Mouse (Mus musculus) heart, postnatal 0 days (tissue): ENCODE measurements around the gene Cox14. TPM values are rescaled to one million over a fixed set of nuclear protein-coding genes. Genes with fewer than 3 reads are reported as not detected.

Source experiments
- ATAC-seq: fragments of 200-750 bp; cut with Nextera tagmentation; 2 replicates; pipeline ENCODE4 v1.8.0; 2017; ENCODE audit warnings: low read depth, moderate number of reproducible peaks, moderate library complexity; ENCODE audit not compliant: insufficient read depth
- DNase-seq: peaks from one replicate; pipeline ENCODE4 v3.0.0-alpha.2; 2016; ENCODE audit warnings: low spot score
- H3K27ac ChIP-seq: fragments of 300-500 bp; sonication (generic); 2 replicates; pipeline ENCODE4 v1.5.1; 2014; ENCODE audit warnings: low read depth, mild to moderate bottlenecking
- H3K27me3 ChIP-seq: fragments of 300-500 bp; sonication (generic); 2 replicates; pipeline ENCODE4 v1.6.1; 2014; ENCODE audit warnings: low read length, mixed read lengths; ENCODE audit not compliant: control insufficient read depth, insufficient read depth
- H3K36me3 ChIP-seq: fragments of 300-500 bp; sonication (generic); replicated peaks from 2 replicates; pipeline ENCODE4 v1.6.1; 2014; ENCODE audit warnings: low read length, mixed read lengths; ENCODE audit not compliant: control insufficient read depth, insufficient read depth
- H3K4me1 ChIP-seq: fragments of 300-500 bp; sonication (generic); 2 replicates; pipeline ENCODE4 v1.6.1; 2014; ENCODE audit warnings: antibody characterized with exemption; ENCODE audit not compliant: control insufficient read depth, insufficient read depth
- H3K4me2 ChIP-seq: fragments of 300-500 bp; sonication (generic); 2 replicates; pipeline ENCODE4 v1.6.1; 2014; ENCODE audit warnings: low read depth, mild to moderate bottlenecking, low read length, moderate library complexity
- H3K4me3 ChIP-seq: fragments of 300-500 bp; sonication (generic); 2 replicates; pipeline ENCODE4 v1.5.1; 2014; ENCODE audit warnings: low read depth, low read length
- H3K9ac ChIP-seq: fragments of 300-500 bp; sonication (generic); replicated peaks from 2 replicates; pipeline ENCODE4 v1.6.1; 2014; ENCODE audit warnings: low read depth, low read length, mixed read lengths
- H3K9me3 ChIP-seq: fragments of 300-500 bp; sonication (generic); replicated peaks from 2 replicates; pipeline ENCODE4 v1.6.1; 2016; ENCODE audit warnings: low read length; ENCODE audit not compliant: control insufficient read depth
- CTCF ChIP-seq: IDR thresholded peaks from 2 replicates; pipeline ENCODE4 v1.5.1; 2016; ENCODE audit warnings: antibody characterized with exemption, control low read depth, low read depth
- EP300 ChIP-seq: IDR thresholded peaks from 2 replicates; pipeline ENCODE4 v1.6.1; 2016; ENCODE audit warnings: antibody characterized with exemption, low read depth
- WGBS: fragments of 180-500 bp; shearing (Covaris S2); extraction: QIAGEN DNeasy Blood & Tissue Kit; methylation state at CpG from one replicate; pipeline ENCODE4 v1.1.7; 2014; 5-methylcytosine and 5-hydroxymethylcytosine counted together
- polyA plus RNA-seq: library from polyadenylated mRNA; unstranded; fragments of >200 nt; fragmentation: Nextera tagmentation; extraction: Ambion mirVana; gene quantifications from 2 replicates; pipeline ENCODE4 v1.2.1, GENCODE M21; 2015
- total RNA-seq: library from RNA; depleted of rRNA; stranded (reverse); fragments of >200 nt; gene quantifications from 2 replicates; pipeline ENCODE4 v1.2.3, GENCODE M21; 2014; ENCODE audit warnings: low replicate concordance

The Cox14 gene
- total and polyA plus RNA-seq, 2 experiments from 2014 or later: 195 to 341 TPM

- no peak for TF ChIP-seq CTCF
- TF ChIP-seq EP300: no peak
- H3K4me2 ChIP-seq: no peak overlapping the region
- no peaks in the 10 kb centered on the region for H3K27me3 ChIP-seq
- H3K9me3 ChIP-seq: no peaks in the 10 kb centered on the region
- peaks cover 69% of the 10 kb centered on the region for H3K36me3 ChIP-seq
- H3K27ac ChIP-seq: no peak overlapping the region
- ATAC-seq (no peak), DNase-seq (no peak)
- no peak overlapping the region for H3K4me3 ChIP-seq
- H3K9ac ChIP-seq: no peak overlapping the region
- WGBS: 81% methylated on average over 10 of the region's 10 CpGs
- peaks cover 5% of the 10 kb centered on the region; the same call in 1 of the 2 replicates for H3K4me1 ChIP-seq
Observed at GRCm38 (mm10) chr15:99710221-99711190, 14.9 kb upstream of the Cox14 start.

- 79% methylated on average over 3 of the region's 3 CpGs for WGBS
- Histone ChIP-seq H3K27ac (no peak overlapping the region), H3K36me3 (peaks cover 63% of the 10 kb centered on the region), H3K9me3 (no peaks in the 10 kb centered on the region), H3K9ac (no peak overlapping the region), H3K4me3 (no peak overlapping the region), H3K4me1 (peaks cover 15% of the 10 kb centered on the region), H3K4me2 (no peak overlapping the region), H3K27me3 (no peaks in the 10 kb centered on the region)
- ATAC-seq (no peak), DNase-seq (no peak)
- TF ChIP-seq EP300: no peak
- TF ChIP-seq CTCF: no peak
Observed at GRCm38 (mm10) chr15:99711491-99711890, 13.9 kb upstream of the Cox14 start.

GRCm38 (mm10) chr15:99712666-99713559 lies 12.5 kb upstream of the Cox14 start:
- H3K36me3 ChIP-seq: peaks cover 52% of the 10 kb centered on the region
- no peak for ATAC-seq
- peak overlapping the region; percentile 95 for H3K27ac ChIP-seq
- peaks cover 22% of the 10 kb centered on the region for H3K4me1 ChIP-seq
- no peak for DNase-seq
- TF ChIP-seq EP300 (no peak), CTCF (no peak)
- H3K9me3 ChIP-seq: no peaks in the 10 kb centered on the region
- WGBS: 64% methylated on average over 13 of the region's 13 CpGs
- H3K4me2 ChIP-seq: no peak overlapping the region
- no peaks in the 10 kb centered on the region for H3K27me3 ChIP-seq
- H3K4me3 ChIP-seq: no peak overlapping the region
- peak overlapping the region; percentile 24; the same call in 1 of the 2 replicates for H3K9ac ChIP-seq

GRCm38 (mm10) chr15:99713569-99713968 lies 11.8 kb upstream of the Cox14 start:
- Histone ChIP-seq H3K4me1 (peaks cover 22% of the 10 kb centered on the region), H3K27ac (peak overlapping the region; percentile 95), H3K36me3 (peaks cover 46% of the 10 kb centered on the region), H3K4me3 (no peak overlapping the region), H3K4me2 (no peak overlapping the region), H3K27me3 (no peaks in the 10 kb centered on the region), H3K9me3 (no peaks in the 10 kb centered on the region), H3K9ac (peak overlapping the region; percentile 24)
- DNase-seq: no peak
- TF ChIP-seq CTCF (no peak), EP300 (no peak)
- ATAC-seq: peak; percentile 29
- 69% methylated on average over 3 of the region's 3 CpGs for WGBS

GRCm38 (mm10) chr15:99714206-99714605 lies 11.2 kb upstream of the Cox14 start:
- TF ChIP-seq EP300 (0 out of 2 replicates have a peak, but pooled peaks have one; percentile 67), CTCF (no peak)
- no peaks in the 10 kb centered on the region for H3K9me3 ChIP-seq
- WGBS: 25% methylated on average over 4 of the region's 4 CpGs

More at GRCm38 (mm10) chr15:99714206-99714605, 11.2 kb upstream of the Cox14 start:
- Histone ChIP-seq H3K4me2 (no peak overlapping the region), H3K4me1 (peaks cover 22% of the 10 kb centered on the region), H3K9ac (peak overlapping the region; percentile 24; the same call in 1 of the 2 replicates), H3K4me3 (no peak overlapping the region), H3K27ac (peak overlapping the region; percentile 95), H3K36me3 (peaks cover 40% of the 10 kb centered on the region), H3K27me3 (no peaks in the 10 kb centered on the region)
- DNase-seq (peak; percentile 74), ATAC-seq (peak; percentile 65)
